Mouse (Mus musculus) intestine, embryonic 15.5 days (tissue): ENCODE results near the gene Plxnb2. TPM values are rescaled to one million over a fixed set of nuclear protein-coding genes. Genes with fewer than 3 reads are reported as not detected.

ENCODE experiments used
- polyA plus RNA-seq: library from polyadenylated mRNA; unstranded; fragments of >200 nt; fragmentation: Nextera tagmentation; extraction: Ambion mirVana; gene quantifications from 2 replicates; pipeline ENCODE4 v1.2.1, GENCODE M21; 2015

Gene Plxnb2
- polyA plus RNA-seq, 1 experiment from 2014 or later = 107 TPM

Other genes starting within 250 kb of the Plxnb2 start
- gene Ttll8, start 226.4 kb downstream of the Plxnb2 start, polyA plus RNA-seq = not detected in 2 replicates
- not detected in 2 replicates for gene Mlc1, start 201.8 kb downstream of the Plxnb2 start, polyA plus RNA-seq
- not detected in 2 replicates for gene Mov10l1, start 197.9 kb downstream of the Plxnb2 start, polyA plus RNA-seq
- 0.21 and 0.59 TPM in 2 replicates for gene Panx2, start 121.1 kb downstream of the Plxnb2 start, polyA plus RNA-seq
- gene Trabd, start 105.7 kb downstream of the Plxnb2 start, polyA plus RNA-seq = 46.4 and 56.6 TPM in 2 replicates
- gene Selenoo, start 91.7 kb downstream of the Plxnb2 start, polyA plus RNA-seq = 15.9 and 17.6 TPM in 2 replicates
- gene Tubgcp6, start 57.7 kb downstream of the Plxnb2 start, polyA plus RNA-seq = 10.5 and 12.6 TPM in 2 replicates
- gene Hdac10, start 52.1 kb downstream of the Plxnb2 start, polyA plus RNA-seq = 20.3 and 20.8 TPM in 2 replicates
- gene Mapk12, start 40.1 kb downstream of the Plxnb2 start, polyA plus RNA-seq = 3.6 and 4.2 TPM in 2 replicates
- 5.8 and 6.0 TPM in 2 replicates for gene Mapk11, start 31.2 kb downstream of the Plxnb2 start, polyA plus RNA-seq
- gene Dennd6b, start 15.7 kb upstream of the Plxnb2 start, polyA plus RNA-seq = 12.1 and 13.1 TPM in 2 replicates
- 21.6 and 23.9 TPM in 2 replicates for gene Ppp6r2, start 30.8 kb upstream of the Plxnb2 start, polyA plus RNA-seq
- 35.1 and 38.8 TPM in 2 replicates for gene Sbf1, start 134.5 kb upstream of the Plxnb2 start, polyA plus RNA-seq
- gene Adm2, start 141.9 kb upstream of the Plxnb2 start, polyA plus RNA-seq = 1.4 and 1.5 TPM in 2 replicates
- gene Miox, start 153.6 kb upstream of the Plxnb2 start, polyA plus RNA-seq = 0.32 and 0.36 TPM in 2 replicates
- gene Lmf2, start 174.9 kb upstream of the Plxnb2 start, polyA plus RNA-seq = 55.2 and 58.0 TPM in 2 replicates
- gene Ncaph2, start 174.9 kb upstream of the Plxnb2 start, polyA plus RNA-seq = 131 and 138 TPM in 2 replicates
- 10.4 and 12.8 TPM in 2 replicates for gene Sco2, start 193.1 kb upstream of the Plxnb2 start, polyA plus RNA-seq
- gene Tymp, start 196.3 kb upstream of the Plxnb2 start, polyA plus RNA-seq = 1.4 and 1.5 TPM in 2 replicates
- gene Odf3b, start 198.5 kb upstream of the Plxnb2 start, polyA plus RNA-seq = 0.37 and 0.67 TPM in 2 replicates
- gene Klhdc7b, start 204.1 kb upstream of the Plxnb2 start, polyA plus RNA-seq = not detected in 2 replicates
- gene Syce3, start 229.7 kb upstream of the Plxnb2 start, polyA plus RNA-seq = 0.72 TPM in 1 of 2 replicates, not detected in the other
- gene Cpt1b, start 245.1 kb upstream of the Plxnb2 start, polyA plus RNA-seq = 0.47 and 0.69 TPM in 2 replicates
- 2.5 and 2.8 TPM in 2 replicates for gene C730034F03Rik, start 248.8 kb upstream of the Plxnb2 start, polyA plus RNA-seq
- gene Gm44502, start 248.9 kb upstream of the Plxnb2 start, polyA plus RNA-seq = not detected in 2 replicates
- gene Chkb, start 249.1 kb upstream of the Plxnb2 start, polyA plus RNA-seq = 52.6 and 61.8 TPM in 2 replicates